Mouse (Mus musculus) MEL (cell line): ENCODE data around the gene Psen1. TPM values are rescaled to one million over a fixed set of nuclear protein-coding genes. Genes with fewer than 3 reads are reported as not detected.

ENCODE experiments used
- DNase-seq: peaks from one replicate; pipeline ENCODE4 v3.0.0; 2011; ENCODE audit warnings: low read depth, low spot score
- H3K27ac ChIP-seq: 2 replicates; pipeline ENCODE4 v1.5.1; 2012; ENCODE audit warnings: low read depth, mild to moderate bottlenecking, control low read depth, low read length, moderate library complexity; ENCODE audit not compliant: control insufficient read depth
- H3K27me3 ChIP-seq, 2 experiments: fragments of 150-350 bp in 1 of 2; sonication (generic) in 1 of 2; 2 replicates each; pipeline ENCODE4 v1.6.1; 2012; ENCODE audit warnings: low read length in 2 of 2, mild to moderate bottlenecking in 2 of 2, improper control_type of control experiment in 1 of 2, moderate library complexity in 1 of 2; ENCODE audit not compliant: insufficient read depth in 2 of 2, control insufficient read depth in 1 of 2
- H3K36me3 ChIP-seq, 2 experiments: 2 replicates each; pipeline ENCODE4 v1.6.1; 2012 to 2014; ENCODE audit warnings: low read length in 2 of 2, improper control_type of control experiment in 1 of 2, inconsistent platforms in 1 of 2, mild to moderate bottlenecking in 1 of 2; ENCODE audit not compliant: insufficient read depth in 2 of 2, control insufficient read depth in 1 of 2
- H3K4me1 ChIP-seq, 2 experiments: fragments of 150-350 bp in 1 of 2; sonication (generic) in 1 of 2; 2 replicates each; pipeline ENCODE4 v1.6.1; 2012; ENCODE audit warnings: low read length in 2 of 2, improper control_type of control experiment in 1 of 2, mild to moderate bottlenecking in 1 of 2; ENCODE audit not compliant: insufficient read depth in 2 of 2, control insufficient read depth in 1 of 2
- H3K4me3 ChIP-seq, 2 experiments: fragments of 150-350 bp in 1 of 2; sonication (generic) in 1 of 2; 2 replicates each; pipeline ENCODE4 v1.5.1; 2012; ENCODE audit warnings: low read depth in 2 of 2, low read length in 2 of 2, mild to moderate bottlenecking in 2 of 2, moderate library complexity in 2 of 2, control low read depth in 1 of 2, improper control_type of control experiment in 1 of 2; ENCODE audit not compliant: control insufficient read depth in 1 of 2, insufficient read depth in 1 of 2
- H3K79me2 ChIP-seq: 2 replicates; pipeline ENCODE4 v1.6.1; 2012; ENCODE audit warnings: mild to moderate bottlenecking, low read length, moderate library complexity; ENCODE audit not compliant: control insufficient read depth, poor library complexity, insufficient read depth
- H3K9ac ChIP-seq: 2 replicates; pipeline ENCODE4 v1.6.1; 2012; ENCODE audit warnings: low read depth, mild to moderate bottlenecking, control low read depth, low read length, moderate library complexity; ENCODE audit not compliant: control insufficient read depth, poor library complexity, severe bottlenecking
- H3K9me3 ChIP-seq: fragments of 150-350 bp; sonication (generic); replicated peaks from 2 replicates; pipeline ENCODE4 v1.6.1; 2012; ENCODE audit warnings: mild to moderate bottlenecking, low read length, improper control_type of control experiment, moderate library complexity; ENCODE audit not compliant: insufficient read depth
- BHLHE40 ChIP-seq: IDR thresholded peaks from 2 replicates; pipeline ENCODE4 v1.6.1; 2012; ENCODE audit warnings: low read depth, mild to moderate bottlenecking, inconsistent platforms, low read length, improper control_type of control experiment, borderline replicate concordance
- CHD1 ChIP-seq: IDR thresholded peaks from 2 replicates; pipeline ENCODE4 v1.6.1; 2012; ENCODE audit warnings: low read depth, mild to moderate bottlenecking, inconsistent platforms, low read length, improper control_type of control experiment
- CHD2 ChIP-seq: IDR thresholded peaks from 2 replicates; pipeline ENCODE4 v1.6.1; 2011; ENCODE audit warnings: low read length, improper control_type of control experiment
- CTCF ChIP-seq, 3 experiments: IDR thresholded peaks in 2 of 3; conservative IDR thresholded peaks in 1 of 3; 2 replicates each; pipeline ENCODE4 v1.5.1; 2011 to 2012; ENCODE audit warnings: low read length in 3 of 3, low read depth in 2 of 3, mild to moderate bottlenecking in 2 of 3, improper control_type of control experiment in 1 of 3, inconsistent platforms in 1 of 3, mixed read lengths in 1 of 3, moderate library complexity in 1 of 3; ENCODE audit not compliant: control insufficient read depth in 1 of 3, insufficient read depth in 1 of 3, poor library complexity in 1 of 3, severe bottlenecking in 1 of 3
- E2F4 ChIP-seq: IDR thresholded peaks from 2 replicates; pipeline ENCODE4 v1.6.1; 2011; ENCODE audit warnings: low read depth, low read length, improper control_type of control experiment, borderline replicate concordance
- ELF1 ChIP-seq: IDR thresholded peaks from 2 replicates; pipeline ENCODE4 v1.6.1; 2014; ENCODE audit warnings: low read depth, mild to moderate bottlenecking, inconsistent platforms, low read length, improper control_type of control experiment, moderate library complexity
- EP300 ChIP-seq, 2 experiments: IDR thresholded peaks; 2 replicates each; pipeline ENCODE4 v1.6.1; 2011; ENCODE audit warnings: improper control_type of control experiment in 2 of 2, low read length in 2 of 2, low read depth in 1 of 2, mild to moderate bottlenecking in 1 of 2
- ETS1 ChIP-seq: IDR thresholded peaks from 2 replicates; pipeline ENCODE4 v1.6.1; 2012; ENCODE audit warnings: low read depth, mild to moderate bottlenecking, inconsistent platforms, low read length, improper control_type of control experiment, moderate library complexity
- GABPA ChIP-seq: IDR thresholded peaks from 2 replicates; pipeline ENCODE4 v1.6.1; 2012; ENCODE audit warnings: low read depth, mild to moderate bottlenecking, inconsistent platforms, low read length, improper control_type of control experiment, moderate library complexity
- GATA1 ChIP-seq: IDR thresholded peaks from 2 replicates; pipeline ENCODE4 v1.6.1; 2011; ENCODE audit warnings: low read depth, low read length, improper control_type of control experiment
- HCFC1 ChIP-seq: IDR thresholded peaks from 2 replicates; pipeline ENCODE4 v1.6.1; 2012; ENCODE audit warnings: low read depth, mild to moderate bottlenecking, inconsistent platforms, low read length, improper control_type of control experiment, moderate library complexity
- JUND ChIP-seq: IDR thresholded peaks from 2 replicates; pipeline ENCODE4 v1.6.1; 2011; ENCODE audit warnings: low read depth, mild to moderate bottlenecking, improper control_type of control experiment, low read length
- KAT2A ChIP-seq: conservative IDR thresholded peaks from 2 replicates; pipeline ENCODE4 v1.6.1; 2012; ENCODE audit warnings: low read depth, low read length, improper control_type of control experiment, inconsistent platforms
- MAFK ChIP-seq: IDR thresholded peaks from 2 replicates; pipeline ENCODE4 v1.6.1; 2011; ENCODE audit warnings: low read depth, mild to moderate bottlenecking, low read length, improper control_type of control experiment, borderline replicate concordance
- MAX ChIP-seq: IDR thresholded peaks from 2 replicates; pipeline ENCODE4 v1.6.1; 2011; ENCODE audit warnings: low read length, improper control_type of control experiment
- MAZ ChIP-seq: IDR thresholded peaks from 2 replicates; pipeline ENCODE4 v1.6.1; 2012; ENCODE audit warnings: low read depth, mild to moderate bottlenecking, inconsistent platforms, low read length, improper control_type of control experiment
- MEF2A ChIP-seq: IDR thresholded peaks from 2 replicates; pipeline ENCODE4 v1.6.1; 2014; ENCODE audit warnings: low read depth, mild to moderate bottlenecking, inconsistent platforms, low read length, improper control_type of control experiment; ENCODE audit not compliant: poor library complexity, insufficient replicate concordance, severe bottlenecking; ENCODE audit errors: extremely low read depth
- MXI1 ChIP-seq: IDR thresholded peaks from 2 replicates; pipeline ENCODE4 v1.6.1; 2011; ENCODE audit warnings: mild to moderate bottlenecking, low read depth, low read length, improper control_type of control experiment
- MYB ChIP-seq: IDR thresholded peaks from 2 replicates; pipeline ENCODE4 v1.6.1; 2011; ENCODE audit warnings: mild to moderate bottlenecking, low read depth, low read length, improper control_type of control experiment
- MYC ChIP-seq: IDR thresholded peaks from 2 replicates; pipeline ENCODE4 v1.6.1; 2011; ENCODE audit warnings: low read depth, mild to moderate bottlenecking, low read length, improper control_type of control experiment, moderate library complexity
- NELFE ChIP-seq: IDR thresholded peaks from 2 replicates; pipeline ENCODE4 v1.6.1; 2011; ENCODE audit warnings: low read depth, low read length, improper control_type of control experiment
- POLR2A ChIP-seq, 2 experiments: IDR thresholded peaks; 2 replicates each; pipeline ENCODE4 v1.6.1; 2011 to 2012; ENCODE audit warnings: low read length in 2 of 2, mild to moderate bottlenecking in 2 of 2, control low read depth in 1 of 2, improper control_type of control experiment in 1 of 2, low read depth in 1 of 2, moderate library complexity in 1 of 2; ENCODE audit not compliant: control insufficient read depth in 1 of 2, insufficient read depth in 1 of 2, poor library complexity in 1 of 2
- POLR2AphosphoS2 ChIP-seq: IDR thresholded peaks from 2 replicates; pipeline ENCODE4 v1.6.1; 2011; ENCODE audit warnings: low read length, improper control_type of control experiment
- POLR2AphosphoS5 ChIP-seq: IDR thresholded peaks from 2 replicates; pipeline ENCODE4 v1.6.1; 2012; ENCODE audit warnings: low read depth, borderline replicate concordance, mild to moderate bottlenecking, inconsistent platforms, low read length, moderate library complexity, mixed read lengths
- RAD21 ChIP-seq: IDR thresholded peaks from 2 replicates; pipeline ENCODE4 v1.6.1; 2011; ENCODE audit warnings: mild to moderate bottlenecking, low read depth, low read length, improper control_type of control experiment
- RCOR1 ChIP-seq: IDR thresholded peaks from 2 replicates; pipeline ENCODE4 v1.6.1; 2012; ENCODE audit warnings: low read depth, mild to moderate bottlenecking, inconsistent platforms, low read length, improper control_type of control experiment
- SIN3A ChIP-seq: IDR thresholded peaks from 2 replicates; pipeline ENCODE4 v1.6.1; 2012; ENCODE audit warnings: low read length, improper control_type of control experiment, inconsistent platforms
- SMC3 ChIP-seq: IDR thresholded peaks from 2 replicates; pipeline ENCODE4 v1.6.1; 2011; ENCODE audit warnings: low read depth, low read length, improper control_type of control experiment
- TAL1 ChIP-seq: IDR thresholded peaks from 2 replicates; pipeline ENCODE4 v1.6.1; 2012; ENCODE audit warnings: mild to moderate bottlenecking, inconsistent platforms, low read length, moderate library complexity, mixed read lengths
- TBP ChIP-seq: IDR thresholded peaks from 2 replicates; pipeline ENCODE4 v1.8.0; 2011; ENCODE audit warnings: low read depth, low read length, improper control_type of control experiment
- TCF12 ChIP-seq: IDR thresholded peaks from 2 replicates; pipeline ENCODE4 v1.6.1; 2014; ENCODE audit warnings: low read depth, mild to moderate bottlenecking, inconsistent platforms, low read length, improper control_type of control experiment, moderate library complexity
- USF1 ChIP-seq: IDR thresholded peaks from 2 replicates; pipeline ENCODE4 v1.6.1; 2014; ENCODE audit warnings: low read depth, mild to moderate bottlenecking, inconsistent platforms, low read length, improper control_type of control experiment, moderate library complexity
- USF2 ChIP-seq, 2 experiments: IDR thresholded peaks; 2 replicates each; pipeline ENCODE4 v1.6.1; 2011 to 2012; ENCODE audit warnings: improper control_type of control experiment in 2 of 2, low read length in 2 of 2, borderline replicate concordance in 1 of 2, inconsistent platforms in 1 of 2, low read depth in 1 of 2, mild to moderate bottlenecking in 1 of 2; ENCODE audit not compliant: insufficient read depth in 1 of 2
- ZC3H11A ChIP-seq: IDR thresholded peaks from 2 replicates; pipeline ENCODE4 v1.6.1; 2012; ENCODE audit warnings: low read depth, mild to moderate bottlenecking, inconsistent platforms, low read length, improper control_type of control experiment
- ZKSCAN1 ChIP-seq: IDR thresholded peaks from 2 replicates; pipeline ENCODE4 v1.6.1; 2012; ENCODE audit warnings: low read depth, mild to moderate bottlenecking, inconsistent platforms, low read length, improper control_type of control experiment, moderate library complexity
- ZMIZ1 ChIP-seq: IDR thresholded peaks from 2 replicates; pipeline ENCODE4 v1.6.1; 2012; ENCODE audit warnings: low read depth, mild to moderate bottlenecking, inconsistent platforms, low read length, improper control_type of control experiment, moderate library complexity
- ZNF384 ChIP-seq: IDR thresholded peaks from 2 replicates; pipeline ENCODE4 v1.6.1; 2012; ENCODE audit warnings: low read depth, mild to moderate bottlenecking, inconsistent platforms, low read length, improper control_type of control experiment
- polyA plus RNA-seq, 2 experiments: library from polyadenylated mRNA; stranded (reverse) in 1 of 2; unstranded in 1 of 2; fragments of >175 nt in 1 of 2; fragments of >200 nt in 1 of 2; gene quantifications; 2 replicates each; pipeline versions ENCODE4 v1.2.1 to v1.2.4; 2012; ENCODE audit warnings: low replicate concordance in 2 of 2, low read depth in 1 of 2; ENCODE audit not compliant: insufficient read length in 2 of 2, insufficient read depth in 1 of 2, missing spikeins in 1 of 2
- total RNA-seq: library from RNA; depleted of rRNA; stranded (reverse); fragments of 300-350 nt; gene quantifications from 2 replicates; pipeline ENCODE4 v1.2.3, GENCODE M21; 2012; rRNA removed

Gene Psen1
- total RNA-seq (45.4 and 47.5 TPM in 2 replicates), polyA plus RNA-seq (10 to 100 TPM in 1 of 2 experiments, not detected in 1; 63.5 TPM)

DNA sequence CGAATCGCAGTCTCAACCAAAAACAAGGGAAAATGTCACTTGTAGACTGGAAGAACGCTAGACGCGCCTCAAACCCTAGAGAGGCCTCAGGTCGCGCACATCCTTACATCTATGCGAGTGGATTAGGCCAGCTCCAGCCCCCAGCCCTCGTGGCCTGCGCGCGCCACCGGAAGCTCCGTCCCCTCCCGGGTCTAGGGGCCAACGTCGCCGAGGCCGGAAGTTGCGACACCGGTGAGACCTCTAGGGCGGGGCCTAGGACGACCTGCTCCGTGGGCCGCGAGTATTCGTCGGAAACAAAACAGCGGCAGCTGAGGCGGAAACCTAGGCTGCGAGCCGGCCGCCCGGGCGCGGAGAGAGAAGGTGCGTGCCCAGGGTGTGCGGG is at the start of gene Psen1:
TSS of gene Psen1 (plus strand) at position 219 of the 382 bp plus-strand sequence.
- Histone ChIP-seq H3K27me3 (no peaks in the 10 kb centered on the region), H3K27ac (peak within 1 kb of the TSS; percentile 97), H3K9ac (peak within 1 kb of the TSS; percentile 94), H3K9me3 (no peaks in the 10 kb centered on the region), H3K4me1 (peaks cover 4% of the 10 kb centered on the region in 2 experiments; a peak in 2 of 4 replicates), H3K36me3 (peaks cover 5 to 20% of the 10 kb centered on the region in 2 experiments), H3K4me3 (peak within 1 kb of the TSS; percentile 86 to 88), H3K79me2 (peaks cover 38% of the 10 kb centered on the region)
- peak; percentile 97 for DNase-seq
- TF ChIP-seq MAX: peak; percentile 84
- TF ChIP-seq E2F4: no peak; the same call in 1 of the 2 replicates
- no peak for TF ChIP-seq BHLHE40
- TF ChIP-seq POLR2AphosphoS2: peak; percentile 99
- no peak; the same call in 1 of the 2 replicates for TF ChIP-seq KAT2A
- no peak for TF ChIP-seq TAL1
- TF ChIP-seq HCFC1: peak; percentile 85
- no peak for TF ChIP-seq USF2 (IDR thresholded peaks at IDR 0.05; ENCODE audit: borderline replicate concordance in 1 of 2, insufficient read depth in 1 of 2, low read depth in 1 of 2, low read length in 2 of 2)
- peak; percentile 74 for TF ChIP-seq ELF1
- TF ChIP-seq MAZ: peak; percentile 77; the same call in 1 of the 2 replicates
- TF ChIP-seq MAFK: no peak
- TF ChIP-seq GATA1: no peak
- no peak for TF ChIP-seq RCOR1
- peak; percentile 82 to 92 for TF ChIP-seq POLR2A (IDR thresholded peaks at IDR 0.05; ENCODE audit: control insufficient read depth in 1 of 2, insufficient read depth in 1 of 2, low read depth in 1 of 2, low read length in 2 of 2, poor library complexity in 1 of 2)
- peak; percentile 77 for TF ChIP-seq TBP
- TF ChIP-seq JUND: no peak
- TF ChIP-seq SMC3: no peak
- 0 out of 2 replicates have a peak, but pooled peaks have one; percentile 21 for TF ChIP-seq ETS1
- TF ChIP-seq ZNF384: no peak
- 0 out of 2 replicates have a peak, but pooled peaks have one; percentile 38 for TF ChIP-seq TCF12
- peak; percentile 8; the same call in 1 of the 2 replicates for TF ChIP-seq MYB
- TF ChIP-seq CTCF (IDR thresholded peaks at IDR 0.05 in 2 of 3, conservative IDR thresholded peaks at IDR 0.05 in 1 of 3; ENCODE audit: control insufficient read depth in 1 of 3, insufficient read depth in 1 of 3, low read depth in 2 of 3, low read length in 3 of 3, poor library complexity in 1 of 3, severe bottlenecking in 1 of 3): no peak
- peak; percentile 87; the same call in 1 of the 2 replicates for TF ChIP-seq POLR2AphosphoS5
- TF ChIP-seq ZC3H11A: no peak
- TF ChIP-seq ZMIZ1: peak; percentile 81
- no peak for TF ChIP-seq RAD21
- no peak for TF ChIP-seq GABPA
- TF ChIP-seq USF1: peak; percentile 59; the same call in 1 of the 2 replicates
- no peak; the same call in 1 of the 2 replicates for TF ChIP-seq CHD1
- TF ChIP-seq MYC: peak; percentile 79; the same call in 1 of the 2 replicates
- TF ChIP-seq EP300 (IDR thresholded peaks at IDR 0.05; ENCODE audit: low read depth in 1 of 2, low read length in 2 of 2): peak in 1 of 2 experiments; percentile 14; a peak in 1 of 4 replicates
- no peak for TF ChIP-seq ZKSCAN1
- TF ChIP-seq MXI1: peak; percentile 87
- TF ChIP-seq CHD2: no peak
- TF ChIP-seq MEF2A: no peak
- TF ChIP-seq NELFE: peak; percentile 79
- peak; percentile 88 for TF ChIP-seq SIN3A
